Mouse (Mus musculus): Measurements from ENCODE around the gene Kcnh3.

DNA sequence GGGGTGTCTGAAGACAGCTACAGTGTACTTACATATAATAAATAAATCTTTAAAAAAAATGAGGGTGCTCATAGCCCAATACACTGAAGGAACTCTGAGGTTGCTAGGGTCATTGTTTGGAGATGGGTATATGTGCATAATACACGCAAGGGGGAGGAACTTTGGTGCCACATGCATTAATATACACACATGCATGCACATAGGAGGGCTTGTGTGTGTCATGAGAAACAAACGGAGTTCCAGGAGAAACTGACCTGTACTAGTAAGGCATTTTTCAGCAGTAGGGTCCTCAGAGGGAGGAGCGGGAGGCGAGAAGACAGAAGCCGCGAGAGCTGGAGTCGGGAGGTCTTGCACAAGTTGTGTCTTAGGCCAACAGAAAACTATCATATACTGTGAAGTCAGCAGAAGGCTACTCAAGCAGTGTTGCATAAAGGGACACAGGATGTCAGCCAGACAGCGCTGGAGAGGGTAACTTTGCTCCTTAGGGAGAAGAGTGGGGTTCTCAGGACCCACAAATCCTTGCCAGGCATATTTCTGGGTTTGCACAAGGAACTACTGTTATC is 34.6 kb downstream of the Kcnh3 start:
- TF ChIP-seq POLR2A (IDR thresholded peaks at IDR 0.05; ENCODE audit: extremely low read depth, insufficient read depth, low read length) = no peak
- no peak for TF ChIP-seq CTCF (IDR thresholded peaks at IDR 0.05; ENCODE audit: low read depth, low read length)
